Mouse (Mus musculus) lung, postnatal 0 days (tissue): ENCODE data around the gene Cers1.

ENCODE experiments used
- CTCF ChIP-seq: IDR thresholded peaks from 2 replicates; pipeline ENCODE4 v1.5.1; 2016; ENCODE audit warnings: antibody characterized with exemption, mild to moderate bottlenecking
- EP300 ChIP-seq: IDR thresholded peaks from 2 replicates; pipeline ENCODE4 v1.6.1; 2016; ENCODE audit warnings: antibody characterized with exemption, mild to moderate bottlenecking, control low read depth

DNA sequence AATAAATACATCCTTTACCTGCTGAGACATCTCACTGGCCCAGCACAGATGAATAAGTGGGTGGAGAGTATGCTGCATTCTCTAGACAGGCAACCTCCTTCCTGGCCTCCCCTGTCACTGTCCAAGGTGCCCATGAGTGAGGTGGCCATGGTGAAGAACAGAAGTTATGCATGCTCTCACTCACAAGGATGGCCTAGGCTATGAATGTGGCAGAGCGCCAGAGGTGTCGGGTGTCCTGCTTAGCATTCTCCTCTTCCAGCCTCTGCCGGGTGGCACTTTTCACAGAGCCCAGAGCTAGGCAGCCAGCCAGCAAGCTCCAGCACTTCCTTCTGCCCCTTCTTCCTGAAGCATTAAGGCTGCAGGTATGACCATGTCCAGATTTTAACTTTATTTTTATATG lies 43.8 kb downstream of the Cers1 start:
- TF ChIP-seq CTCF (no peak), EP300 (no peak)
